Mouse (Mus musculus): ENCODE measurements at regions not wholly inside any gene's neighbourhood (a gene's known extent, or its start where the extent isn't known, plus 50 kb on each side); places are given as distances from the start of the nearest gene placed in this dataset.
"Not testable (repeated sequence)": the region's sequence is repeated elsewhere in the genome, so short reads cannot be mapped to it uniquely, and the experiment has no call there.

GRCm38 (mm10) chr15:32005986-32006385 is 171.1 kb upstream of the Tas2r119 start:
- H3K4me3 ChIP-seq = no peak overlapping the region
- no peak for TF ChIP-seq CTCF (IDR thresholded peaks at IDR 0.05)
- no peak overlapping the region for H3K27ac ChIP-seq
- intact Hi-C loops (cut with DNase I) = no loop called here
- no peak for DNase-seq

GRCm38 (mm10) chr15:32009818-32010217 is 167.3 kb upstream of the Tas2r119 start:
- intact Hi-C loops (cut with DNase I) = loop anchor here (5.0 to 10.0 kb wide), 3 partner anchors 235 to 755 kb away; partner anchors contain the start of gene Sema5a
- H3K27ac ChIP-seq = no peak overlapping the region
- H3K4me3 ChIP-seq = no peak overlapping the region
- TF ChIP-seq CTCF (IDR thresholded peaks at IDR 0.05) = no peak
- DNase-seq = no peak

GRCm38 (mm10) chr15:32012044-32012443 is 165.0 kb upstream of the Tas2r119 start:
- intact Hi-C loops (cut with DNase I) = loop anchor here (2.0 to 10.0 kb wide), 4 partner anchors 233 to 753 kb away; partner anchors contain the start of gene Sema5a
- peak; percentile 68 for TF ChIP-seq CTCF (IDR thresholded peaks at IDR 0.05)

GRCm38 (mm10) chr15:32012838-32013237 is 164.3 kb upstream of the Tas2r119 start:
- intact Hi-C loops (cut with DNase I) = loop anchor here (2.0 to 10.0 kb wide), 4 partner anchors 232 to 752 kb away; partner anchors contain the start of gene Sema5a
- Histone ChIP-seq H3K27ac (no peak overlapping the region), H3K4me3 (no peak overlapping the region)
- TF ChIP-seq CTCF (IDR thresholded peaks at IDR 0.05) = no peak
- no peak for DNase-seq

More at GRCm38 (mm10) chr15:32012044-32012443, 165.0 kb upstream of the Tas2r119 start:
- H3K27ac ChIP-seq = no peak overlapping the region
- peak; percentile 27 for DNase-seq
- H3K4me3 ChIP-seq = no peak overlapping the region

- no peak for TF ChIP-seq CTCF (IDR thresholded peaks at IDR 0.05)
- H3K27ac ChIP-seq = no peak overlapping the region
- DNase-seq = no peak
- H3K4me3 ChIP-seq = no peak overlapping the region
- intact Hi-C loops (cut with DNase I) = loop anchor here (10.0 kb wide), 2 partner anchors 230 to 750 kb away; partner anchors contain the start of gene Sema5a
Observed at GRCm38 (mm10) chr15:32015169-32015568, 161.9 kb upstream of the Tas2r119 start.

- Histone ChIP-seq H3K4me3 (0 out of 2 replicates have a peak overlapping the region, but pooled peaks have one; percentile 21), H3K27ac (no peak overlapping the region)
- DNase-seq = no peak
- no peak for TF ChIP-seq CTCF (IDR thresholded peaks at IDR 0.05)
- intact Hi-C loops (cut with DNase I) = no loop called here
Observed at GRCm38 (mm10) chr15:32020323-32021008, 156.6 kb upstream of the Tas2r119 start.

- intact Hi-C loops (cut with DNase I) = no loop called here
- H3K4me3 ChIP-seq = no peak overlapping the region
- no peak for DNase-seq
- TF ChIP-seq CTCF (IDR thresholded peaks at IDR 0.05) = no peak
- no peak overlapping the region for H3K27ac ChIP-seq
Observed at GRCm38 (mm10) chr15:32021009-32021602, 156.0 kb upstream of the Tas2r119 start.

GRCm38 (mm10) chr15:32034091-32034490 is 143.0 kb upstream of the Tas2r119 start:
- TF ChIP-seq CTCF (IDR thresholded peaks at IDR 0.05) = no peak
- Histone ChIP-seq H3K4me3 (no peak overlapping the region), H3K27ac (no peak overlapping the region)
- intact Hi-C loops (cut with DNase I) = no loop called here
- DNase-seq = no peak

- Histone ChIP-seq H3K27ac (no peak overlapping the region), H3K4me3 (no peak overlapping the region)
- intact Hi-C loops (cut with DNase I) = no loop called here
- DNase-seq = no peak
- TF ChIP-seq CTCF (IDR thresholded peaks at IDR 0.05) = no peak
Observed at GRCm38 (mm10) chr15:32034790-32035189, 142.3 kb upstream of the Tas2r119 start.

- intact Hi-C loops (cut with DNase I) = no loop called here
- no peak for TF ChIP-seq CTCF (IDR thresholded peaks at IDR 0.05)
- H3K4me3 ChIP-seq = no peak overlapping the region
- H3K27ac ChIP-seq = no peak overlapping the region
- no peak for DNase-seq
Observed at GRCm38 (mm10) chr15:32041764-32042163, 135.3 kb upstream of the Tas2r119 start.

GRCm38 (mm10) chr15:32042173-32042572 is 134.9 kb upstream of the Tas2r119 start:
- no peak overlapping the region for H3K27ac ChIP-seq
- DNase-seq = peak; percentile 36

GRCm38 (mm10) chr15:32042589-32042988 is 134.5 kb upstream of the Tas2r119 start:
- no peak for DNase-seq
- TF ChIP-seq CTCF (IDR thresholded peaks at IDR 0.05) = no peak
- Histone ChIP-seq H3K4me3 (no peak overlapping the region), H3K27ac (no peak overlapping the region)
- intact Hi-C loops (cut with DNase I) = no loop called here

More at GRCm38 (mm10) chr15:32042173-32042572, 134.9 kb upstream of the Tas2r119 start:
- H3K4me3 ChIP-seq = no peak overlapping the region
- intact Hi-C loops (cut with DNase I) = no loop called here
- no peak for TF ChIP-seq CTCF (IDR thresholded peaks at IDR 0.05)

- no peak for DNase-seq
- H3K4me3 ChIP-seq = no peak overlapping the region
- intact Hi-C loops (cut with DNase I) = no loop called here
- TF ChIP-seq CTCF (IDR thresholded peaks at IDR 0.05) = no peak
- H3K27ac ChIP-seq = no peak overlapping the region
Observed at GRCm38 (mm10) chr15:32043207-32043606, 133.9 kb upstream of the Tas2r119 start.

- DNase-seq; intact Hi-C loops (cut with DNase I); H3K4me3 ChIP-seq; H3K27ac ChIP-seq: not testable (repeated sequence)
Observed at GRCm38 (mm10) chr15:32043670-32044069, 133.4 kb upstream of the Tas2r119 start.

Data from gastrocnemius, adult 2 months (tissue).